Mouse (Mus musculus) right cerebral cortex, postnatal 25 days (tissue): ENCODE results near the gene Cenph.
"Not testable (repeated sequence)": the region's sequence is repeated elsewhere in the genome, so short reads cannot be mapped to it uniquely, and the experiment has no call there.

Source experiments
- DNase-seq: peaks from one replicate; pipeline ENCODE4 v3.0.0; 2022

Gene Cenph

GRCm38 (mm10) chr13:100775252-100776055, at the start of gene Cenph:
Gene Cenph, minus strand, starts transcription at chr13:100775899.
- peak; percentile 78 for DNase-seq

GRCm38 (mm10) chr13:100824916-100825315, 49.2 kb upstream of the Cenph start:
- no peak for DNase-seq

GRCm38 (mm10) chr13:100824306-100824705, 48.6 kb upstream of the Cenph start:
- DNase-seq, result no peak

GRCm38 (mm10) chr13:100823863-100824262, 48.2 kb upstream of the Cenph start:
- DNase-seq, result no peak

- no peak for DNase-seq
Measured at GRCm38 (mm10) chr13:100814451-100814850, 38.8 kb upstream of the Cenph start.

GRCm38 (mm10) chr13:100805776-100806175, 30.1 kb upstream of the Cenph start:
- DNase-seq, result no peak

- DNase-seq, result no peak
Measured at GRCm38 (mm10) chr13:100797171-100797570, 21.5 kb upstream of the Cenph start.

GRCm38 (mm10) chr13:100789083-100789482, 13.4 kb upstream of the Cenph start:
- no peak for DNase-seq

GRCm38 (mm10) chr13:100788057-100788456, 12.4 kb upstream of the Cenph start:
- DNase-seq, result not testable (repeated sequence)

- DNase-seq, result no peak
Measured at GRCm38 (mm10) chr13:100787316-100788010, 11.8 kb upstream of the Cenph start.

GRCm38 (mm10) chr13:100786414-100786867, 10.7 kb upstream of the Cenph start, which contains the start of gene Ccnb1:
Gene Ccnb1, minus strand, starts transcription at chr13:100786570.
- peak; percentile 88 for DNase-seq

GRCm38 (mm10) chr13:100785806-100786413, 10.2 kb upstream of the Cenph start:
- DNase-seq, result no peak

- no peak for DNase-seq
Measured at GRCm38 (mm10) chr13:100777491-100777890, 1.8 kb upstream of the Cenph start.

GRCm38 (mm10) chr13:100776710-100777109, 1.0 kb upstream of the Cenph start:
- DNase-seq, result no peak

- no peak for DNase-seq
Measured at GRCm38 (mm10) chr13:100776056-100776419, 339 bp upstream of the Cenph start.

- no peak for DNase-seq
Measured at GRCm38 (mm10) chr13:100774704-100775103, 995 bp downstream of the Cenph start.

- no peak for DNase-seq
Measured at GRCm38 (mm10) chr13:100755329-100755728, 20.4 kb downstream of the Cenph start.

GRCm38 (mm10) chr13:100754186-100754585, 21.5 kb downstream of the Cenph start:
- DNase-seq, result no peak

GRCm38 (mm10) chr13:100753011-100753410, 22.7 kb downstream of the Cenph start:
- DNase-seq, result no peak

GRCm38 (mm10) chr13:100752529-100752928, 23.2 kb downstream of the Cenph start:
- no peak for DNase-seq

GRCm38 (mm10) chr13:100751402-100751801, 24.3 kb downstream of the Cenph start:
- no peak for DNase-seq

- no peak for DNase-seq
Measured at GRCm38 (mm10) chr13:100750799-100751198, 24.9 kb downstream of the Cenph start.

GRCm38 (mm10) chr13:100748638-100749037, 27.1 kb downstream of the Cenph start:
- DNase-seq, result no peak

- peak; percentile 35 for DNase-seq
Measured at GRCm38 (mm10) chr13:100746090-100746489, 29.6 kb downstream of the Cenph start.
